Mouse (Mus musculus) myocyte (in vitro differentiated cells): Measurements from ENCODE around the gene Foxc2. TPM values are rescaled to one million over a fixed set of nuclear protein-coding genes. Genes with fewer than 3 reads are reported as not detected.

Source experiments
- H3K27me3 ChIP-seq: one replicate; pipeline ENCODE4 v1.6.1; 2011; ENCODE audit not compliant: control insufficient read depth, insufficient read depth, insufficient read length
- H3K36me3 ChIP-seq: one replicate; pipeline ENCODE4 v1.6.1; 2011; ENCODE audit not compliant: control insufficient read depth, insufficient read depth
- H3K4me2 ChIP-seq: one replicate; pipeline ENCODE4 v1.6.1; 2011; ENCODE audit warnings: low read depth, control low read depth
- H3K4me3 ChIP-seq: one replicate; pipeline ENCODE4 v1.5.1; 2011; ENCODE audit warnings: mild to moderate bottlenecking, control low read depth, moderate library complexity
- H3K79me2 ChIP-seq: one replicate; pipeline ENCODE4 v1.6.1; 2011; ENCODE audit not compliant: control insufficient read depth, insufficient read depth
- H3ac ChIP-seq: one replicate; pipeline ENCODE4 v1.6.1; 2011; ENCODE audit not compliant: control insufficient read depth, insufficient read length
- CEBPB ChIP-seq: IDR thresholded peaks from 2 replicates; pipeline ENCODE4 v1.6.1; 2011; ENCODE audit warnings: mild to moderate bottlenecking, moderate library complexity; ENCODE audit not compliant: poor library complexity, insufficient read depth, severe bottlenecking
- E2F4 ChIP-seq: IDR thresholded peaks from one replicate; pipeline ENCODE4 v1.6.1; 2011; ENCODE audit warnings: mild to moderate bottlenecking, control low read depth, moderate library complexity; ENCODE audit not compliant: insufficient read depth
- MAX ChIP-seq: IDR thresholded peaks from one replicate; pipeline ENCODE4 v1.6.1; 2011; ENCODE audit warnings: low read depth, mild to moderate bottlenecking, control low read depth
- MYOD1 ChIP-seq, 3 experiments: IDR thresholded peaks; one replicate each; pipeline ENCODE4 v1.6.1; 2011; ENCODE audit warnings: control low read depth in 2 of 3, low read depth in 2 of 3, mild to moderate bottlenecking in 2 of 3, moderate library complexity in 1 of 3; ENCODE audit not compliant: insufficient read length in 2 of 3, control insufficient read depth in 1 of 3
- MYOG ChIP-seq, 3 experiments: IDR thresholded peaks; one replicate each; pipeline ENCODE4 v1.6.1; 2011; ENCODE audit warnings: control low read depth in 2 of 3, low read depth in 2 of 3, mild to moderate bottlenecking in 2 of 3; ENCODE audit not compliant: insufficient read length in 2 of 3, control insufficient read depth in 1 of 3, insufficient read depth in 1 of 3
- POLR2A ChIP-seq: IDR thresholded peaks from one replicate; pipeline ENCODE4 v1.6.1; 2011; ENCODE audit warnings: low read depth, mild to moderate bottlenecking, control low read depth, moderate library complexity; ENCODE audit not compliant: insufficient read length
- POLR2AphosphoS2 ChIP-seq: IDR thresholded peaks from one replicate; pipeline ENCODE4 v1.6.1; 2011; ENCODE audit warnings: low read depth, control low read depth; ENCODE audit not compliant: insufficient read length
- REST ChIP-seq: IDR thresholded peaks from one replicate; pipeline ENCODE4 v1.6.1; 2011; ENCODE audit warnings: mild to moderate bottlenecking, control low read depth, moderate library complexity; ENCODE audit not compliant: insufficient read depth, insufficient read length
- SRF ChIP-seq: IDR thresholded peaks from one replicate; pipeline ENCODE4 v1.6.1; 2011; ENCODE audit warnings: low read depth; ENCODE audit not compliant: control insufficient read depth, insufficient read length
- TCF12 ChIP-seq: IDR thresholded peaks from one replicate; pipeline ENCODE4 v1.6.1; 2011; ENCODE audit warnings: mild to moderate bottlenecking, control low read depth; ENCODE audit not compliant: poor library complexity, insufficient read depth, severe bottlenecking
- TCF3 ChIP-seq: IDR thresholded peaks from one replicate; pipeline ENCODE4 v1.6.1; 2011; ENCODE audit warnings: low read depth, control low read depth; ENCODE audit not compliant: insufficient read length
- USF1 ChIP-seq: IDR thresholded peaks from one replicate; pipeline ENCODE4 v1.6.1; 2011; ENCODE audit warnings: low read depth, mild to moderate bottlenecking, control low read depth, moderate library complexity
- polyA plus RNA-seq: library from polyadenylated mRNA; unstranded; fragments of >200 nt; fragmentation: generic; extraction: Trizol; gene quantifications from one replicate; pipeline ENCODE4 v1.2.1, GENCODE M21; 2012; ENCODE audit warnings: missing spikeins

Gene Foxc2
- polyA plus RNA-seq, 1 experiment, result 7.3 TPM

DNA sequence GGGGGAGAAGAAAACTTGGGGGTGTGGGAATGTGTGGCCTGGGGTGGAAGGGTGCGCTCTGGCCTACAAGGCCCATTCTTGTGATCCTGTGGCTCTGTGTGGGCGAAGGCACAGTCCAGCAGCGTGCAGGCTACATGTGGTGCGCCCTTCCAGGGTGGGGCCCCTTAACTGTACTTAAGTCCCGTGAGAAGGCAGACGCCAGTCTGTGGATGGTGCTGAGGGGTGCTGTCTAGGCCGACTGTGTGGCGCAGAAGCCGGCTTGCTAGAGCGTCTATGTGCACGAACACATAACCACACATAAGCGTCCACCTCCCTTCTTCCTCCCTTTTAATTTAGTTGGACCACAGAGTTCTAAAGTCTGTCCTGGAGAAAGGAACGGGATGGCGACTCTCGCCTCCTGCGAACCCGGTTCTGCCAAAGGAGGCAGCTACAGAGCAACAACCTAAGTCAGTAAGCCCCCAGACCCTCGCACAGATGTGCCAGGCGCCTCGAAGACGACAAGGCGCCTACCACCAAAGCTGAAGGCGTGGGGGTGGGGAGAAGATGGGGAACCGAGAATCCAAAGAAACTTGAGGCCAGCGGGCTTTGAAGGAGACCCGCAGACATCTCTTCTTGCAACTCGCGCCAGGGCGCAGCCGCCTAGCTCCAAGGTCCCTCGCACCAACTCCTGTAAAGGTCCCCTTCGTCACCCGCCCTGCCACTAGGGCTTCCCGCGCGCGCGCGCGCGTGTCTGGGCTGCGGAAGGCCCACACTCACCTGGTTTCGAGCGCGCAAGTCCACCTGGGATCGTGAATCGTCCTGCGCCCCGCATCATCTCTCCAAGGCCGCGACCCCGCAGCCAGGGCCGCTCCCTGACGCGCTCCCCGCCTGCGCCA is 33.5 kb upstream of the Foxc2 start:
- Histone ChIP-seq H3K4me3 (no peak overlapping the region), H3K36me3 (no peaks in the 10 kb centered on the region), H3K79me2 (no peaks in the 10 kb centered on the region), H3ac (no peak overlapping the region), H3K4me2 (no peak overlapping the region), H3K27me3 (peaks cover 89% of the 10 kb centered on the region)
- no peak for TF ChIP-seq REST
- no peak for TF ChIP-seq E2F4
- TF ChIP-seq CEBPB, result no peak
- no peak for TF ChIP-seq TCF12
- TF ChIP-seq POLR2AphosphoS2, result no peak
- no peak for TF ChIP-seq POLR2A
- no peak for TF ChIP-seq USF1
- no peak for TF ChIP-seq TCF3
- TF ChIP-seq SRF, result no peak
- TF ChIP-seq MAX, result no peak
- no peak for TF ChIP-seq MYOG (IDR thresholded peaks at IDR 0.05; ENCODE audit: control insufficient read depth in 1 of 3, insufficient read depth in 1 of 3, insufficient read length in 2 of 3, low read depth in 2 of 3)
- no peak for TF ChIP-seq MYOD1 (IDR thresholded peaks at IDR 0.05; ENCODE audit: control insufficient read depth in 1 of 3, insufficient read length in 2 of 3, low read depth in 2 of 3)

GRCm38 (mm10) chr8:121083093-121083935 is 32.7 kb upstream of the Foxc2 start:
- Histone ChIP-seq H3K79me2 (no peaks in the 10 kb centered on the region), H3ac (no peak overlapping the region), H3K27me3 (peaks cover 86% of the 10 kb centered on the region), H3K36me3 (no peaks in the 10 kb centered on the region), H3K4me3 (no peak overlapping the region), H3K4me2 (peak overlapping the region; percentile 65)
- TF ChIP-seq E2F4 (no peak), TCF12 (no peak), SRF (no peak), CEBPB (no peak), MAX (no peak), POLR2A (no peak), POLR2AphosphoS2 (no peak), TCF3 (no peak), MYOD1 (IDR thresholded peaks at IDR 0.05; ENCODE audit: control insufficient read depth in 1 of 3, insufficient read length in 2 of 3, low read depth in 2 of 3) (no peak), REST (no peak), USF1 (no peak), MYOG (IDR thresholded peaks at IDR 0.05; ENCODE audit: control insufficient read depth in 1 of 3, insufficient read depth in 1 of 3, insufficient read length in 2 of 3, low read depth in 2 of 3) (no peak)

- Histone ChIP-seq H3K4me3 (no peak overlapping the region), H3K36me3 (no peaks in the 10 kb centered on the region), H3K27me3 (peaks cover 86% of the 10 kb centered on the region), H3K79me2 (no peaks in the 10 kb centered on the region), H3K4me2 (peak overlapping the region; percentile 65), H3ac (no peak overlapping the region)
- TF ChIP-seq USF1, result no peak
Observed at GRCm38 (mm10) chr8:121083936-121084209, 32.1 kb upstream of the Foxc2 start.

DNA sequence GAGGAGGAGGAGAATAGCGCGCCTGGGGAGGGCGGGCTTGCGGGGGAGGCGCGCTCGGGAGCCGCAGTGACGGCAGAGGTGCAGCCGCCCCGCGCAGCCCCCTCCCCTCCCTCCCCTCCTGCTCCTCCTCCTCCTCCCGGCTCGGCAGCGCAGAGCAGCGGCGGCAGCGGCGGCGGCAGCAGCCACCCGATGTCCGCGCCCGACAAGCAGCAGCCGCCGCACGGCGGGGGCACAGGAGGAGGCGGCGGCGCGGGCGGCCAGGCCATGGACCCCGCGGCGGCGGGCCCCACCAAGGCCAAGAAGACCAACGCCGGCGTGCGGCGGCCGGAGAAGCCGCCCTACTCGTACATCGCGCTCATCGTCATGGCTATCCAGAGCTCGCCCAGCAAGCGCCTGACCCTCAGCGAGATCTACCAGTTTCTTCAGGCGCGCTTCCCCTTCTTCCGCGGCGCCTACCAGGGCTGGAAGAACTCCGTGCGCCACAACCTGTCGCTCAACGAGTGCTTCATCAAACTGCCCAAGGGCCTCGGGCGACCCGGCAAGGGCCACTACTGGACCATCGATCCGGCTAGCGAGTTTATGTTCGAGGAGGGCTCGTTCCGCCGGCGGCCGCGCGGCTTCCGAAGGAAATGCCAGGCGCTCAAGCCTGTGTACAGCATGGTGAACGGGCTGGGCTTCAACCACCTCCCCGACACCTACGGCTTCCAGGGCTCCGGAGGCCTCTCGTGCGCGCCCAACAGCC is 31.6 kb upstream of the Foxc2 start, which contains the start of gene Foxf1:
Foxf1 (plus strand) TSS at position 177 of the 742 bp plus-strand sequence.
- H3K4me2 ChIP-seq, result peak within 1 kb of the TSS; percentile 65
- no peak within 1 kb of the TSS for H3K4me3 ChIP-seq
- peaks cover 91% of the 10 kb centered on the region for H3K27me3 ChIP-seq
- TF ChIP-seq REST (no peak), POLR2AphosphoS2 (no peak), MAX (no peak), MYOG (IDR thresholded peaks at IDR 0.05; ENCODE audit: control insufficient read depth in 1 of 3, insufficient read depth in 1 of 3, insufficient read length in 2 of 3, low read depth in 2 of 3) (no peak), E2F4 (no peak), CEBPB (no peak), USF1 (no peak), SRF (no peak), TCF3 (no peak), MYOD1 (IDR thresholded peaks at IDR 0.05; ENCODE audit: control insufficient read depth in 1 of 3, insufficient read length in 2 of 3, low read depth in 2 of 3) (no peak), TCF12 (no peak), POLR2A (no peak)
- no peaks in the 10 kb centered on the region for H3K79me2 ChIP-seq
- no peaks in the 10 kb centered on the region for H3K36me3 ChIP-seq
- H3ac ChIP-seq, result no peak within 1 kb of the TSS
